Mouse (Mus musculus): ENCODE measurements around the gene Stk39.

- TF ChIP-seq CTCF (IDR thresholded peaks at IDR 0.05) (no peak), EP300 (IDR thresholded peaks at IDR 0.05) (no peak)
These were observed 6.6 kb downstream of the Stk39 start for GRCm38 (mm10) chr2:68465266-68466123.

Measured in lung, postnatal 0 days (tissue).